Mouse (Mus musculus): ENCODE results near the gene Prr22. TPM values are rescaled to one million over a fixed set of nuclear protein-coding genes. Genes with fewer than 3 reads are reported as not detected.

Gene Prr22
- polyA plus RNA-seq, 2 experiments = 0.58 to 4.5 TPM

- no peak for TF ChIP-seq POLR2A (IDR thresholded peaks at IDR 0.05; ENCODE audit: borderline replicate concordance, extremely low read depth, insufficient read depth, insufficient read length)
- Histone ChIP-seq H3K36me3 (ENCODE audit: control insufficient read depth, insufficient read depth, low read length) (no peaks in the 10 kb centered on the region), H3K9ac (ENCODE audit: low read depth, low read length, severe bottlenecking) (no peak overlapping the region), H3K27me3 (ENCODE audit: control insufficient read depth, insufficient read depth, low read length) (no peaks in the 10 kb centered on the region), H3K4me1 (ENCODE audit: control insufficient read depth, insufficient read depth, low read length) (no peaks in the 10 kb centered on the region), H3K9me3 (ENCODE audit: control insufficient read depth, low read length) (no peaks in the 10 kb centered on the region), H3K27ac (replicated peaks; ENCODE audit: low read depth, low read length) (no peak overlapping the region), H3K4me3 (replicated peaks; ENCODE audit: low read length) (no peak overlapping the region), H3K4me2 (replicated peaks; ENCODE audit: low read depth, low read length, severe bottlenecking) (no peak overlapping the region)
- ATAC-seq (ENCODE audit: low FRiP score, low read depth) = no peak
- no peak for DNase-seq (ENCODE audit: low spot score)
- WGBS = 83% methylated on average over 17 of the region's 17 CpGs
Observed at GRCm38 (mm10) chr17:56740118-56740787, 29.8 kb upstream of the Prr22 start.

GRCm38 (mm10) chr17:56740788-56741160, 29.3 kb upstream of the Prr22 start:
- ATAC-seq (ENCODE audit: low FRiP score, low read depth) (no peak), DNase-seq (ENCODE audit: low spot score) (no peak)
- TF ChIP-seq POLR2A (IDR thresholded peaks at IDR 0.05; ENCODE audit: borderline replicate concordance, extremely low read depth, insufficient read depth, insufficient read length) = no peak

GRCm38 (mm10) chr17:56744173-56744572, 25.9 kb upstream of the Prr22 start:
- no peak for TF ChIP-seq POLR2A (IDR thresholded peaks at IDR 0.05; ENCODE audit: borderline replicate concordance, extremely low read depth, insufficient read depth, insufficient read length)
- H3K27ac ChIP-seq (replicated peaks; ENCODE audit: low read depth, low read length) = no peak overlapping the region
- no peak for ATAC-seq (ENCODE audit: low FRiP score, low read depth)

More at GRCm38 (mm10) chr17:56740788-56741160, 29.3 kb upstream of the Prr22 start:
- Histone ChIP-seq H3K36me3 (ENCODE audit: control insufficient read depth, insufficient read depth, low read length) (no peaks in the 10 kb centered on the region), H3K9me3 (ENCODE audit: control insufficient read depth, low read length) (no peaks in the 10 kb centered on the region), H3K27ac (replicated peaks; ENCODE audit: low read depth, low read length) (no peak overlapping the region), H3K9ac (ENCODE audit: low read depth, low read length, severe bottlenecking) (no peak overlapping the region), H3K4me2 (replicated peaks; ENCODE audit: low read depth, low read length, severe bottlenecking) (no peak overlapping the region), H3K27me3 (ENCODE audit: control insufficient read depth, insufficient read depth, low read length) (no peaks in the 10 kb centered on the region), H3K4me1 (ENCODE audit: control insufficient read depth, insufficient read depth, low read length) (no peaks in the 10 kb centered on the region), H3K4me3 (replicated peaks; ENCODE audit: low read length) (no peak overlapping the region)
- WGBS = 71% methylated on average over 17 of the region's 17 CpGs

GRCm38 (mm10) chr17:56751404-56752072, 18.5 kb upstream of the Prr22 start:
- no peak overlapping the region for H3K27ac ChIP-seq (replicated peaks; ENCODE audit: low read depth, low read length)
- DNase-seq (ENCODE audit: low spot score) = peak; percentile 62

More at GRCm38 (mm10) chr17:56744173-56744572, 25.9 kb upstream of the Prr22 start:
- H3K27me3 ChIP-seq (ENCODE audit: control insufficient read depth, insufficient read depth, low read length) = no peaks in the 10 kb centered on the region
- no peaks in the 10 kb centered on the region for H3K4me1 ChIP-seq (ENCODE audit: control insufficient read depth, insufficient read depth, low read length)
- no peak overlapping the region for H3K4me3 ChIP-seq (replicated peaks; ENCODE audit: low read length)
- H3K9ac ChIP-seq (ENCODE audit: low read depth, low read length, severe bottlenecking) = no peak overlapping the region
- no peak for DNase-seq (ENCODE audit: low spot score)
- 52% methylated on average over 5 of the region's 5 CpGs for WGBS
- no peaks in the 10 kb centered on the region for H3K9me3 ChIP-seq (ENCODE audit: control insufficient read depth, low read length)
- H3K4me2 ChIP-seq (replicated peaks; ENCODE audit: low read depth, low read length, severe bottlenecking) = no peak overlapping the region
- H3K36me3 ChIP-seq (ENCODE audit: control insufficient read depth, insufficient read depth, low read length) = no peaks in the 10 kb centered on the region

GRCm38 (mm10) chr17:56753452-56753851, 16.6 kb upstream of the Prr22 start:
- H3K36me3 ChIP-seq (ENCODE audit: control insufficient read depth, insufficient read depth, low read length) = no peaks in the 10 kb centered on the region
- no peak overlapping the region for H3K27ac ChIP-seq (replicated peaks; ENCODE audit: low read depth, low read length)
- TF ChIP-seq POLR2A (IDR thresholded peaks at IDR 0.05; ENCODE audit: borderline replicate concordance, extremely low read depth, insufficient read depth, insufficient read length) = no peak
- peaks cover 16% of the 10 kb centered on the region for H3K4me1 ChIP-seq (ENCODE audit: control insufficient read depth, insufficient read depth, low read length)
- no peak overlapping the region for H3K9ac ChIP-seq (ENCODE audit: low read depth, low read length, severe bottlenecking)
- no peak overlapping the region for H3K4me2 ChIP-seq (replicated peaks; ENCODE audit: low read depth, low read length, severe bottlenecking)
- no peaks in the 10 kb centered on the region for H3K9me3 ChIP-seq (ENCODE audit: control insufficient read depth, low read length)
- no peak for DNase-seq (ENCODE audit: low spot score)
- 31% methylated on average over 15 of the region's 15 CpGs for WGBS
- H3K27me3 ChIP-seq (ENCODE audit: control insufficient read depth, insufficient read depth, low read length) = peaks cover 56% of the 10 kb centered on the region
- no peak for ATAC-seq (ENCODE audit: low FRiP score, low read depth)
- no peak overlapping the region; the same call in 1 of the 2 replicates for H3K4me3 ChIP-seq (replicated peaks; ENCODE audit: low read length)

More at GRCm38 (mm10) chr17:56751404-56752072, 18.5 kb upstream of the Prr22 start:
- H3K36me3 ChIP-seq (ENCODE audit: control insufficient read depth, insufficient read depth, low read length) = no peaks in the 10 kb centered on the region
- ATAC-seq (ENCODE audit: low FRiP score, low read depth) = peak; percentile 54; the same call in 1 of the 2 replicates
- 24% methylated on average over 65 of the region's 71 CpGs for WGBS
- peak overlapping the region; percentile 34; the same call in 1 of the 2 replicates for H3K9ac ChIP-seq (ENCODE audit: low read depth, low read length, severe bottlenecking)
- peak overlapping the region; percentile 38 for H3K4me2 ChIP-seq (replicated peaks; ENCODE audit: low read depth, low read length, severe bottlenecking)
- peak overlapping the region; percentile 20 for H3K4me3 ChIP-seq (replicated peaks; ENCODE audit: low read length)
- peaks cover 10% of the 10 kb centered on the region for H3K4me1 ChIP-seq (ENCODE audit: control insufficient read depth, insufficient read depth, low read length)
- TF ChIP-seq POLR2A (IDR thresholded peaks at IDR 0.05; ENCODE audit: borderline replicate concordance, extremely low read depth, insufficient read depth, insufficient read length) = 0 out of 2 replicates have a peak, but pooled peaks have one; percentile 12
- H3K27me3 ChIP-seq (ENCODE audit: control insufficient read depth, insufficient read depth, low read length) = peaks cover 56% of the 10 kb centered on the region
- no peaks in the 10 kb centered on the region for H3K9me3 ChIP-seq (ENCODE audit: control insufficient read depth, low read length)
